Mouse (Mus musculus) limb, embryonic 14.5 days (tissue): ENCODE results near the gene Entr1. TPM values are rescaled to one million over a fixed set of nuclear protein-coding genes. Genes with fewer than 3 reads are reported as not detected.

Experiments used
- ATAC-seq: fragments of 200-750 bp; cut with Nextera tagmentation; 2 replicates; pipeline ENCODE4 v1.8.0; 2017; ENCODE audit warnings: low read depth, moderate number of reproducible peaks, moderate TSS enrichment; ENCODE audit not compliant: low FRiP score
- DNase-seq: peaks from one replicate; pipeline ENCODE4 v3.0.0-alpha.2; 2015; ENCODE audit warnings: low spot score
- H3K27ac ChIP-seq: fragments of 300-500 bp; sonication (generic); replicated peaks from 2 replicates; pipeline ENCODE4 v1.5.1; 2014; ENCODE audit warnings: low read depth, mild to moderate bottlenecking, low read length, moderate library complexity, mixed read lengths
- H3K27me3 ChIP-seq: fragments of 300-500 bp; sonication (generic); 2 replicates; pipeline ENCODE4 v1.6.1; 2014; ENCODE audit warnings: low read length, mixed read lengths; ENCODE audit not compliant: control insufficient read depth, insufficient read depth
- H3K36me3 ChIP-seq: fragments of 300-500 bp; sonication (generic); 2 replicates; pipeline ENCODE4 v1.6.1; 2014; ENCODE audit warnings: mild to moderate bottlenecking, low read length, moderate library complexity, mixed read lengths; ENCODE audit not compliant: control insufficient read depth, insufficient read depth
- H3K4me1 ChIP-seq: fragments of 300-500 bp; sonication (generic); 2 replicates; pipeline ENCODE4 v1.6.1; 2014; ENCODE audit warnings: antibody characterized with exemption, low read length, mixed read lengths; ENCODE audit not compliant: control insufficient read depth, insufficient read depth
- H3K4me2 ChIP-seq: fragments of 300-500 bp; sonication (generic); replicated peaks from 2 replicates; pipeline ENCODE4 v1.6.1; 2014; ENCODE audit warnings: low read depth, mild to moderate bottlenecking, low read length, moderate library complexity; ENCODE audit not compliant: severe bottlenecking
- H3K4me3 ChIP-seq: fragments of 300-500 bp; sonication (generic); replicated peaks from 2 replicates; pipeline ENCODE4 v1.5.1; 2014; ENCODE audit warnings: low read length
- H3K9ac ChIP-seq: fragments of 300-500 bp; sonication (generic); 2 replicates; pipeline ENCODE4 v1.6.1; 2014; ENCODE audit warnings: mild to moderate bottlenecking, low read depth, low read length, moderate library complexity; ENCODE audit not compliant: severe bottlenecking
- H3K9me3 ChIP-seq: fragments of 300-500 bp; sonication (generic); 2 replicates; pipeline ENCODE4 v1.6.1; 2016; ENCODE audit warnings: low read length; ENCODE audit not compliant: control insufficient read depth
- POLR2A ChIP-seq: fragments of 200-500 bp; IDR thresholded peaks from 2 replicates; pipeline ENCODE4 v1.8.0; 2012; ENCODE audit warnings: inconsistent platforms, mild to moderate bottlenecking, moderate library complexity, borderline replicate concordance; ENCODE audit not compliant: insufficient read depth, insufficient read length; ENCODE audit errors: extremely low read depth
- WGBS: fragments of 180-500 bp; shearing (Covaris S2); extraction: QIAGEN DNeasy Blood & Tissue Kit; methylation state at CpG from one replicate; pipeline ENCODE4 v1.1.7; 2014; 5-methylcytosine and 5-hydroxymethylcytosine counted together
- polyA plus RNA-seq, 2 experiments: library from polyadenylated mRNA; depleted of rRNA in 1 of 2; stranded (reverse) in 1 of 2; unstranded in 1 of 2; fragments of >200 nt; fragmentation: Nextera tagmentation in 1 of 2; extraction: Ambion mirVana in 1 of 2; gene quantifications; 2 replicates each; pipeline versions ENCODE4 v1.2.1 to v1.2.3; 2012 to 2014

Entr1 gene
- polyA plus RNA-seq, 2 experiments, result 120 to 222 TPM

GRCm38 (mm10) chr2:26348241-26348640 lies 40.9 kb downstream of the Entr1 start:
- ATAC-seq, result no peak
- H3K9me3 ChIP-seq, result no peaks in the 10 kb centered on the region
- H3K4me1 ChIP-seq, result peaks cover 12% of the 10 kb centered on the region
- H3K36me3 ChIP-seq, result peaks cover 69% of the 10 kb centered on the region
- H3K27me3 ChIP-seq, result no peaks in the 10 kb centered on the region
- no peak overlapping the region for H3K4me3 ChIP-seq
- no peak for TF ChIP-seq POLR2A
- no peak overlapping the region for H3K27ac ChIP-seq
- no peak overlapping the region for H3K4me2 ChIP-seq
- H3K9ac ChIP-seq, result no peak overlapping the region
- WGBS, result 54% methylated on average over 6 of the region's 6 CpGs
- no peak for DNase-seq

- 78% methylated on average over 11 of the region's 11 CpGs for WGBS
- DNase-seq, result no peak
- H3K27ac ChIP-seq, result no peak overlapping the region
These were observed 46.3 kb downstream of the Entr1 start for GRCm38 (mm10) chr2:26342609-26343490.

GRCm38 (mm10) chr2:26342044-26342443 lies 47.1 kb downstream of the Entr1 start:
- WGBS, result 86% methylated on average over 10 of the region's 10 CpGs
- ATAC-seq (0 out of 2 replicates have a peak, but pooled peaks have one; percentile 16), DNase-seq (no peak)
- no peaks in the 10 kb centered on the region for H3K9me3 ChIP-seq
- H3K36me3 ChIP-seq, result peaks cover 87% of the 10 kb centered on the region
- no peak overlapping the region for H3K9ac ChIP-seq
- no peaks in the 10 kb centered on the region for H3K4me1 ChIP-seq
- H3K4me3 ChIP-seq, result no peak overlapping the region
- H3K27ac ChIP-seq, result no peak overlapping the region
- H3K27me3 ChIP-seq, result no peaks in the 10 kb centered on the region
- TF ChIP-seq POLR2A, result no peak
- no peak overlapping the region for H3K4me2 ChIP-seq

More at GRCm38 (mm10) chr2:26342609-26343490, 46.3 kb downstream of the Entr1 start:
- Histone ChIP-seq H3K27me3 (no peaks in the 10 kb centered on the region), H3K4me1 (no peaks in the 10 kb centered on the region), H3K36me3 (peaks cover 95% of the 10 kb centered on the region), H3K9ac (no peak overlapping the region), H3K4me3 (no peak overlapping the region), H3K4me2 (no peak overlapping the region), H3K9me3 (no peaks in the 10 kb centered on the region)
- no peak for ATAC-seq
- no peak for TF ChIP-seq POLR2A

- 94% methylated on average over 2 of the region's 2 CpGs for WGBS
- H3K27ac ChIP-seq, result no peak overlapping the region; the same call in 1 of the 2 replicates
- H3K36me3 ChIP-seq, result peaks cover 82% of the 10 kb centered on the region
These were observed 47.6 kb downstream of the Entr1 start for GRCm38 (mm10) chr2:26341510-26341981.

GRCm38 (mm10) chr2:26339204-26339551 lies 49.9 kb downstream of the Entr1 start:
- peaks cover 58% of the 10 kb centered on the region for H3K36me3 ChIP-seq
- 92% methylated on average over 5 of the region's 5 CpGs for WGBS
- no peak overlapping the region for H3K9ac ChIP-seq
- H3K27me3 ChIP-seq, result no peaks in the 10 kb centered on the region
- no peak for DNase-seq
- no peak for ATAC-seq
- H3K4me3 ChIP-seq, result no peak overlapping the region
- TF ChIP-seq POLR2A, result no peak
- H3K27ac ChIP-seq, result no peak overlapping the region
- H3K4me1 ChIP-seq, result no peaks in the 10 kb centered on the region
- no peaks in the 10 kb centered on the region for H3K9me3 ChIP-seq
- H3K4me2 ChIP-seq, result no peak overlapping the region

More at GRCm38 (mm10) chr2:26341510-26341981, 47.6 kb downstream of the Entr1 start:
- DNase-seq, result no peak
- H3K4me1 ChIP-seq, result no peaks in the 10 kb centered on the region
- no peak overlapping the region for H3K4me3 ChIP-seq
- H3K9me3 ChIP-seq, result no peaks in the 10 kb centered on the region
- no peak overlapping the region for H3K9ac ChIP-seq
- TF ChIP-seq POLR2A, result no peak
- no peaks in the 10 kb centered on the region for H3K27me3 ChIP-seq
- ATAC-seq, result 0 out of 2 replicates have a peak, but pooled peaks have one; percentile 5
- H3K4me2 ChIP-seq, result no peak overlapping the region
